Mouse (Mus musculus) gastrocnemius, postnatal 4 days (tissue): ENCODE data around the gene Dnajc2. TPM values are rescaled to one million over a fixed set of nuclear protein-coding genes. Genes with fewer than 3 reads are reported as not detected.

Experiments
- DNase-seq, 2 experiments: peaks; one replicate each; pipeline ENCODE4 v3.0.0; 2021 to 2022; ENCODE audit warnings: low spot score in 2 of 2, mixed read lengths in 2 of 2
- long read RNA-seq, 2 experiments: library from polyadenylated mRNA; stranded (forward); transcript quantifications; one replicate each; pipeline ENCODE4 v2.0.0; 2021
- total RNA-seq, 2 experiments: library from RNA; stranded (reverse); gene quantifications; 2 replicates each; pipeline ENCODE4 v1.2.3; 2021

Dnajc2 gene
- total RNA-seq: 10 to 100 TPM; 23.5 to 24.3 TPM
- long read RNA-seq, experiment 1, transcript Dnajc2-201 (17 exons, 2,133 nt): major isoform, 27 of 37 reads
- long read RNA-seq, experiment 1, partial matches to known transcripts: 7 of 37 reads
- long read RNA-seq, experiment 1, other reads (novel, unspliced or antisense): 2 of 37 reads
- long read RNA-seq, experiment 2, transcript Dnajc2-201 (17 exons, 2,133 nt): major isoform, 31 of 33 reads
- long read RNA-seq, experiment 2, partial matches to known transcripts: 1 of 33 reads
- long read RNA-seq, experiment 2, other reads (novel, unspliced or antisense): 1 of 33 reads

GRCm38 (mm10) chr5:21785053-21785452 lies at the start of gene Dnajc2, which contains the start of gene Psmc2:
Gene Dnajc2 (minus strand): TSS chr5:21785251.
Gene Psmc2 (plus strand): TSS chr5:21785283.
- peak; percentile 83 to 88 for DNase-seq

GRCm38 (mm10) chr5:21831761-21832160 lies 46.7 kb upstream of the Dnajc2 start:
- no peak for DNase-seq

GRCm38 (mm10) chr5:21828855-21829254 lies 43.8 kb upstream of the Dnajc2 start:
- no peak for DNase-seq

- no peak for DNase-seq
Observed at GRCm38 (mm10) chr5:21827643-21828042, 42.6 kb upstream of the Dnajc2 start.

- no peak for DNase-seq
Observed at GRCm38 (mm10) chr5:21826370-21826769, 41.3 kb upstream of the Dnajc2 start.

GRCm38 (mm10) chr5:21813994-21814393 lies 28.9 kb upstream of the Dnajc2 start:
- peak in 1 of 2 experiments; percentile 25 for DNase-seq

DNA sequence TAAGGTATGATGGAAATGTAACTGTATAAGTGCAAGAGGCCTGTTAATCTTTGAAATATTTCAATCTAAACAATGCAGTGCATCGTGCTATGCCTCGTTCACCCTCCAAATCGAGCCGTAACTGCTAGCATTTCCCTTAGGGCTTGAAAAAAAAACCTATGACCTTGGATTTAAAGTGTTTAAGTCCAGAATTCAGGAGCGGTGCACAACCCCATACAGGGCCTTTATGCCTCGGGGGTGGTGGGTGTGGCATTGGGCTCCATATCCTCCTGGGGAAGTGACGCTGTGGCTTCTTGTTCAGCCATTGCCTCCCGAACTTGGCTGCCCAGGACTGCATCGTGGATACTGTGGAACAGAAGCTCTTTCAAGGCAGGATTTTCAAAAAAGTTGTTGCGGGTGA lies 25.9 kb upstream of the Dnajc2 start:
- no peak for DNase-seq

DNA sequence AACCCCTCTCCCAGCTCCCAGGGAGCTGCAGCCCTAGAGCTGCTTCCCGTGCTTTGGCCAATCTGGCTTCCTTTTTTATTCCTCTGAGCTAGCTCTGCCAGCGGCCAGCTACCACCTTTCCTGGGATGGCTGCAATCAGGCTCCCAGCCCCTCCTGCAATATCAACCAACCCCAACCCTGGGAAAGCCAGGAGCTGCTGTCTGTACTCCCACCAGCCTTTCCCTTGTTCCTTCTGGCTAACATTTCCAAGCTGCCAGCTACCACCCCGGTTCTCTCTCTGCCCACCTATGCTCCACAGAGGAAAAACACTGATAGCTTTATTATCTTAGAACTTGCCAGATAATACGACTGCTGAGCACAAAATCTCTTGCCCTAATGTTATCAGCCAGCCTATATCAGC lies 19.8 kb upstream of the Dnajc2 start:
- DNase-seq: no peak

- DNase-seq: no peak
Observed at GRCm38 (mm10) chr5:21803691-21804188, 18.7 kb upstream of the Dnajc2 start.

GRCm38 (mm10) chr5:21802907-21803306 lies 17.9 kb upstream of the Dnajc2 start:
- no peak for DNase-seq

DNA sequence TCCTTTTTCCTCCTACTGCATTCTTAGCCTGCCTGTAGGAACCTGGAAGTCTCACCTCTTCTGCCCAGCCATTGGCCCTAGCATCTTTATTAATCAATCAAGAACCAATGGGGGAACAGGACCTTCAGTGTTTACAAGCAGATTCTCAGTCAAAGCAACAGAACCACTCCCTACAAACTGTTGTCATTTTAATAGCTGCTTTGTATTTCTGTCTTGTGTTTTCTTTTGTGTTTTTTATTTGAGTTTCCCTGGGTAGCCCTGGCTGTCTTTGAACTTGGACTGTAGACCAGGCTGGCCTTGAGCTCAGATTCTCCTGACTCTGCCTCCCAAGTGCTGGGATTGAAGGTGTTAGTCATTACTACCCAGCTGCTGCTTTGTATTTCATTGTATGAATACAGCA lies 7.1 kb upstream of the Dnajc2 start:
- no peak for DNase-seq

DNA sequence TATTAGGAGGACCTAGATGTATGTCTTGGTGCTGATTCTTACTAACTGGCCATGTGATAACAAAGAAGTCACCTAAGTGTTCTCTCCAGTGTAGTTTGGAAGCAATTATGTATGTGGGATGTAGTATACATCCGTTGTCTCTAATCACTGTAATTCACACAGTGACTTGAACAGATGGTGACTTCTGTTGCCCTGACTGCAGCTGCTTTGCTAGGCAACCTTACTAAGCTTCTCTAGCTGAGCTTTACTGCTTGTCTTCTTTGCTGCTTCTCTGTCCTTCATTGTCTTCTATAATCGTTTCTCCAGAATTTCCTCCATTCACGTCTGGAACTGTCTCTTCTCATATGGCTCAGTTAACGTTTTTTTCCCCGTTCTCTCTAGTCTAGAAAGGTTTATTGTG lies 4.0 kb upstream of the Dnajc2 start:
- DNase-seq: no peak

DNA sequence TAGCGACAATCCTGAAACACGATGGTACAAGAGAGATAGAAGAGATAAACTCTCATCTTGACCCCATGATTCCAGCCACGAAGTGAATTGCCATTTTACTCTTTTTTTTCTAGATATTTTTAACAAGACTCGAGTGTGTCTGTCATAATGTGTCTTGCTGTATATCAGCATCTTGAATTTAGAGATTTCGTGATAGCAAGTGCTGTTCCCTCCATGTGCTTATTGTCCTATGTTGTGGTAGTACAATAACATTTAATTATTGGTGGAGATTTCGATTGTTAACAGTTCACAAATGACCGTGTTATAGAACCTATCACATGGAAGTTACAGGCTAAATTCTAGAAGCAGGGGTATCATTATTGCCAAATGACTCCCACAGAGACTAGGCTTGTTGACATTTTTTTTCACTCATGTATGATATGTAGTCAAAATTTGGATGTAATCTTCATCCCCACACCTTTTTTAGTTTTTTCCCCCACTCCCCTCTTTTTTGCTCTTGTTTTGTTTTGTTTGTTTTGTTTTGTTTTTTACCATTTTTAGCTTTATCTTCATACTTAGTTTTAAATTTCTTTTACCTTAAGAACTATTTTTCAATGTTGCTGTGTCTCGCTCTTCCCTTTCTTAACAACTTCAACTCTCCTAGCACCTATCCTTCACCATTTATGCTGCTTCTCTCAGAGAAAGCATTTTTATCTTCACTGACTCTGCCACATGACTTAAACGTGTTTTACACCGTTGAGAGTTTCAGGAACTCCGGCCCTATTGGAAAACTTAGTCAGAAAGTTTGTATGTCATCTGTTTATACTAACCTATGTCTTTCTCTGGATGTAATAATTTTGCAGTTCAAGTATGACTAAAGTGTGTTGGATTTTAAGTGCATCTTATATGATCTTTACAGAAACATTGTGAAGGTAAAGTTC lies 2.4 kb upstream of the Dnajc2 start:
- DNase-seq: no peak

- DNase-seq: peak; percentile 82 to 92
Observed at GRCm38 (mm10) chr5:21786258-21787185, 1.5 kb upstream of the Dnajc2 start.

- DNase-seq: no peak
Observed at GRCm38 (mm10) chr5:21785776-21786175, 725 bp upstream of the Dnajc2 start.

- no peak for DNase-seq
Observed at GRCm38 (mm10) chr5:21784161-21785052, 644 bp downstream of the Dnajc2 start.

GRCm38 (mm10) chr5:21776491-21776890 lies 8.6 kb downstream of the Dnajc2 start:
- no peak for DNase-seq

GRCm38 (mm10) chr5:21769841-21770240 lies 15.2 kb downstream of the Dnajc2 start:
- DNase-seq: no peak

DNA sequence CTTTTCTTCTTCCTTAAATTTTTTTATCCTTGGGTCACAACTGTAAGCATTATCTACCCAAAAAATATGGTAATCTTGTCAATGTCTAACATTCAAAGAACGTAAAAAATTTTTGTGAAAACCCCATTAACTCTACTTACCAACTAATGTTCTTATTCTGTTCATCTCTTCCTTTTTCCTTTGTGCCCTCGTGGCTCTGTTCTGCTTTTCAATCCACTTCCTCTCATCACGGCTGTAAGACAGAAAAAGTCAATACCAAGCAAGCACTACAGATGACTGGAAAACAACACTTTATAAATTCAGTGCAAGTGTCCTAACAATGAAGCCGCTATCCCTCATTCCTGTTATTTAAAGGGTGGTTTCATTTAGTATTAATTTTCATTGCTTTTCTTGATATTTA lies 16.5 kb downstream of the Dnajc2 start:
- no peak for DNase-seq

- no peak for DNase-seq
Observed at GRCm38 (mm10) chr5:21745966-21746365, 39.1 kb downstream of the Dnajc2 start.
